Mouse (Mus musculus): ENCODE data around the gene Cyct. TPM values are rescaled to one million over a fixed set of nuclear protein-coding genes. Genes with fewer than 3 reads are reported as not detected.

Gene Cyct
- total and polyA plus RNA-seq, 3 experiments = 0.33 TPM; not detected in 2

GRCm38 (mm10) chr2:76369821-76370655, 9.8 kb upstream of the Cyct start, which contains the start of gene Rbm45:
Gene Rbm45 (plus strand): TSS chr2:76369984.
- DNase-seq (ENCODE audit: low read depth, low spot score) = peak; percentile 93
- H3K79me2 ChIP-seq (ENCODE audit: control insufficient read depth, insufficient read depth, low read length, poor library complexity) = peaks cover 12% of the 10 kb centered on the region
- peak within 1 kb of the TSS; percentile 89 for H3K27ac ChIP-seq (ENCODE audit: control insufficient read depth, low read depth, low read length)
- no peaks in the 10 kb centered on the region for H3K27me3 ChIP-seq (ENCODE audit: control insufficient read depth in 1 of 2, insufficient read depth in 2 of 2, low read length in 2 of 2)
- H3K4me1 ChIP-seq (ENCODE audit: control insufficient read depth in 1 of 2, insufficient read depth in 2 of 2, low read length in 2 of 2) = peaks cover 3 to 17% of the 10 kb centered on the region in 2 experiments
- H3K9me3 ChIP-seq (replicated peaks; ENCODE audit: insufficient read depth, low read length) = no peaks in the 10 kb centered on the region
- peaks cover 4 to 22% of the 10 kb centered on the region in 2 experiments for H3K36me3 ChIP-seq (ENCODE audit: control insufficient read depth in 1 of 2, insufficient read depth in 2 of 2, low read length in 2 of 2)
- H3K9ac ChIP-seq (ENCODE audit: control insufficient read depth, low read depth, low read length, poor library complexity, severe bottlenecking) = peak within 1 kb of the TSS; percentile 98
- H3K4me3 ChIP-seq (ENCODE audit: control insufficient read depth in 1 of 2, insufficient read depth in 1 of 2, low read depth in 2 of 2, low read length in 2 of 2) = peak within 1 kb of the TSS; percentile 71 to 94
- TF ChIP-seq SMC3 (IDR thresholded peaks at IDR 0.05; ENCODE audit: low read depth, low read length) (no peak), BHLHE40 (IDR thresholded peaks at IDR 0.05; ENCODE audit: borderline replicate concordance, low read depth, low read length) (no peak), RAD21 (IDR thresholded peaks at IDR 0.05; ENCODE audit: low read depth, low read length) (no peak), NELFE (IDR thresholded peaks at IDR 0.05; ENCODE audit: low read depth, low read length) (peak; percentile 80; the same call in 1 of the 2 replicates), USF1 (IDR thresholded peaks at IDR 0.05; ENCODE audit: low read depth, low read length) (no peak), MXI1 (IDR thresholded peaks at IDR 0.05; ENCODE audit: low read depth, low read length) (peak; percentile 89), POLR2AphosphoS2 (IDR thresholded peaks at IDR 0.05; ENCODE audit: low read length) (no peak; the same call in 1 of the 2 replicates), TAL1 (IDR thresholded peaks at IDR 0.05; ENCODE audit: low read length) (no peak), POLR2A (IDR thresholded peaks at IDR 0.05; ENCODE audit: control insufficient read depth in 1 of 2, insufficient read depth in 1 of 2, low read depth in 1 of 2, low read length in 2 of 2, poor library complexity in 1 of 2) (peak; percentile 46 to 76; a peak in 2 of 4 replicates), POLR2AphosphoS5 (IDR thresholded peaks at IDR 0.05; ENCODE audit: borderline replicate concordance, low read depth, low read length) (no peak), USF2 (IDR thresholded peaks at IDR 0.05; ENCODE audit: borderline replicate concordance in 1 of 2, insufficient read depth in 1 of 2, low read depth in 1 of 2, low read length in 2 of 2) (no peak), ZC3H11A (IDR thresholded peaks at IDR 0.05; ENCODE audit: low read depth, low read length) (no peak), HCFC1 (IDR thresholded peaks at IDR 0.05; ENCODE audit: low read depth, low read length) (peak; percentile 88), CHD1 (IDR thresholded peaks at IDR 0.05; ENCODE audit: low read depth, low read length) (no peak), GABPA (IDR thresholded peaks at IDR 0.05; ENCODE audit: low read depth, low read length) (peak; percentile 31; the same call in 1 of the 2 replicates), GATA1 (IDR thresholded peaks at IDR 0.05; ENCODE audit: low read depth, low read length) (no peak), MAZ (IDR thresholded peaks at IDR 0.05; ENCODE audit: low read depth, low read length) (0 out of 2 replicates have a peak, but pooled peaks have one; percentile 49), UBTF (IDR thresholded peaks at IDR 0.05; ENCODE audit: borderline replicate concordance, insufficient read depth, low read depth, low read length) (no peak; the same call in 1 of the 2 replicates), TCF12 (IDR thresholded peaks at IDR 0.05; ENCODE audit: low read depth, low read length) (peak; percentile 46), MAX (IDR thresholded peaks at IDR 0.05; ENCODE audit: low read length) (peak; percentile 62; the same call in 1 of the 2 replicates), TBP (IDR thresholded peaks at IDR 0.05; ENCODE audit: low read depth, low read length) (peak; percentile 57; the same call in 1 of the 2 replicates), NRF1 (IDR thresholded peaks at IDR 0.05; ENCODE audit: insufficient read depth, low read depth, low read length, poor library complexity, severe bottlenecking) (0 out of 2 replicates have a peak, but pooled peaks have one; percentile 8), ZKSCAN1 (IDR thresholded peaks at IDR 0.05; ENCODE audit: low read depth, low read length) (no peak), MYC (IDR thresholded peaks at IDR 0.05; ENCODE audit: low read depth, low read length) (peak; percentile 79), CTCF (IDR thresholded peaks at IDR 0.05 in 2 of 3, conservative IDR thresholded peaks at IDR 0.05 in 1 of 3; ENCODE audit: control insufficient read depth in 1 of 3, insufficient read depth in 1 of 3, low read depth in 2 of 3, low read length in 3 of 3, poor library complexity in 1 of 3, severe bottlenecking in 1 of 3) (peak; percentile 59 to 84 (median 75); a peak in 5 of 6 replicates), ZNF384 (IDR thresholded peaks at IDR 0.05; ENCODE audit: low read depth, low read length) (peak; percentile 49; the same call in 1 of the 2 replicates), CHD2 (IDR thresholded peaks at IDR 0.05; ENCODE audit: low read length) (no peak), ETS1 (IDR thresholded peaks at IDR 0.05; ENCODE audit: low read depth, low read length) (0 out of 2 replicates have a peak, but pooled peaks have one; percentile 24), MAFK (IDR thresholded peaks at IDR 0.05; ENCODE audit: borderline replicate concordance, low read depth, low read length) (no peak), ZMIZ1 (IDR thresholded peaks at IDR 0.05; ENCODE audit: low read depth, low read length) (peak; percentile 53; the same call in 1 of the 2 replicates), KAT2A (conservative IDR thresholded peaks at IDR 0.05; ENCODE audit: low read depth, low read length) (peak; percentile 48; the same call in 1 of the 2 replicates), EP300 (IDR thresholded peaks at IDR 0.05; ENCODE audit: low read depth in 1 of 2, low read length in 2 of 2) (peak in 1 of 2 experiments; percentile 12; a peak in 1 of 4 replicates), ELF1 (IDR thresholded peaks at IDR 0.05; ENCODE audit: low read depth, low read length) (peak; percentile 95), E2F4 (IDR thresholded peaks at IDR 0.05; ENCODE audit: borderline replicate concordance, low read depth, low read length) (peak; percentile 67; the same call in 1 of the 2 replicates), JUND (IDR thresholded peaks at IDR 0.05; ENCODE audit: low read depth, low read length) (no peak)
